Mouse (Mus musculus) MEL (cell line): ENCODE results near the gene Slc8a2.

Experiments
- CTCF ChIP-seq, 3 experiments: IDR thresholded peaks in 2 of 3; conservative IDR thresholded peaks in 1 of 3; 2 replicates each; pipeline ENCODE4 v1.5.1; 2011 to 2012; ENCODE audit warnings: low read length in 3 of 3, low read depth in 2 of 3, mild to moderate bottlenecking in 2 of 3, improper control_type of control experiment in 1 of 3, inconsistent platforms in 1 of 3, mixed read lengths in 1 of 3, moderate library complexity in 1 of 3; ENCODE audit not compliant: control insufficient read depth in 1 of 3, insufficient read depth in 1 of 3, poor library complexity in 1 of 3, severe bottlenecking in 1 of 3
- E2F4 ChIP-seq: IDR thresholded peaks from 2 replicates; pipeline ENCODE4 v1.6.1; 2011; ENCODE audit warnings: low read depth, low read length, improper control_type of control experiment, borderline replicate concordance
- ETS1 ChIP-seq: IDR thresholded peaks from 2 replicates; pipeline ENCODE4 v1.6.1; 2012; ENCODE audit warnings: low read depth, mild to moderate bottlenecking, inconsistent platforms, low read length, improper control_type of control experiment, moderate library complexity
- KAT2A ChIP-seq: conservative IDR thresholded peaks from 2 replicates; pipeline ENCODE4 v1.6.1; 2012; ENCODE audit warnings: low read depth, low read length, improper control_type of control experiment, inconsistent platforms
- MAFK ChIP-seq: IDR thresholded peaks from 2 replicates; pipeline ENCODE4 v1.6.1; 2011; ENCODE audit warnings: low read depth, mild to moderate bottlenecking, low read length, improper control_type of control experiment, borderline replicate concordance
- MAX ChIP-seq: IDR thresholded peaks from 2 replicates; pipeline ENCODE4 v1.6.1; 2011; ENCODE audit warnings: low read length, improper control_type of control experiment

DNA sequence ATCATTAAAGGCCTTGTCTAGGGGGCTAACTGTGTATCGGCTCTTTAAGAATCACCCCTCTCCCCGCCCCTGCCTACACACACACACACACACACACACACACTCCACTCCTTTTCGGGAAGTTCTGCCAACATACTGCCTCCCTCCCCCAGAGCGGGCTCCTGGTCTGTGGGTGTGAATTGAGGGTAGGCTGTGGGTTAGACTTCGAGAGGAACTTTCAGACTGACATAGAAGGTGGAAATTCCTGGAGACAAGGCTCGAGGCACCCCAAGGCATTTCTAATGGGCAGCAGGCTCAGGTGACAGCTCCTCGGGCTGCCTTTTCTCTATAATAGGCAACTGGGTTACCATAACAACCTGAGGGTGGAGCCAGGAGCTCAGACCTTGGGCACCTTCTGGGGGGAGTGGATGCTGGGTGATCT lies 2.5 kb downstream of the Slc8a2 start:
- no peak for TF ChIP-seq CTCF (IDR thresholded peaks at IDR 0.05 in 2 of 3, conservative IDR thresholded peaks at IDR 0.05 in 1 of 3; ENCODE audit: control insufficient read depth in 1 of 3, insufficient read depth in 1 of 3, low read depth in 2 of 3, low read length in 3 of 3, poor library complexity in 1 of 3, severe bottlenecking in 1 of 3)
- no peak for TF ChIP-seq E2F4
- no peak for TF ChIP-seq MAX
- no peak for TF ChIP-seq ETS1
- no peak for TF ChIP-seq KAT2A
- TF ChIP-seq MAFK: no peak
